Mouse (Mus musculus) MEL (cell line): Measurements from ENCODE around the gene Ccdc182.

Source experiments
- CTCF ChIP-seq, 3 experiments: IDR thresholded peaks in 2 of 3; conservative IDR thresholded peaks in 1 of 3; 2 replicates each; pipeline ENCODE4 v1.5.1; 2011 to 2012; ENCODE audit warnings: low read length in 3 of 3, low read depth in 2 of 3, mild to moderate bottlenecking in 2 of 3, improper control_type of control experiment in 1 of 3, inconsistent platforms in 1 of 3, mixed read lengths in 1 of 3, moderate library complexity in 1 of 3; ENCODE audit not compliant: control insufficient read depth in 1 of 3, insufficient read depth in 1 of 3, poor library complexity in 1 of 3, severe bottlenecking in 1 of 3
- E2F4 ChIP-seq: IDR thresholded peaks from 2 replicates; pipeline ENCODE4 v1.6.1; 2011; ENCODE audit warnings: low read depth, low read length, improper control_type of control experiment, borderline replicate concordance
- ETS1 ChIP-seq: IDR thresholded peaks from 2 replicates; pipeline ENCODE4 v1.6.1; 2012; ENCODE audit warnings: low read depth, mild to moderate bottlenecking, inconsistent platforms, low read length, improper control_type of control experiment, moderate library complexity
- MXI1 ChIP-seq: IDR thresholded peaks from 2 replicates; pipeline ENCODE4 v1.6.1; 2011; ENCODE audit warnings: mild to moderate bottlenecking, low read depth, low read length, improper control_type of control experiment
- POLR2A ChIP-seq, 2 experiments: IDR thresholded peaks; 2 replicates each; pipeline ENCODE4 v1.6.1; 2011 to 2012; ENCODE audit warnings: low read length in 2 of 2, mild to moderate bottlenecking in 2 of 2, control low read depth in 1 of 2, improper control_type of control experiment in 1 of 2, low read depth in 1 of 2, moderate library complexity in 1 of 2; ENCODE audit not compliant: control insufficient read depth in 1 of 2, insufficient read depth in 1 of 2, poor library complexity in 1 of 2
- RCOR1 ChIP-seq: IDR thresholded peaks from 2 replicates; pipeline ENCODE4 v1.6.1; 2012; ENCODE audit warnings: low read depth, mild to moderate bottlenecking, inconsistent platforms, low read length, improper control_type of control experiment
- TAL1 ChIP-seq: IDR thresholded peaks from 2 replicates; pipeline ENCODE4 v1.6.1; 2012; ENCODE audit warnings: mild to moderate bottlenecking, inconsistent platforms, low read length, moderate library complexity, mixed read lengths

DNA sequence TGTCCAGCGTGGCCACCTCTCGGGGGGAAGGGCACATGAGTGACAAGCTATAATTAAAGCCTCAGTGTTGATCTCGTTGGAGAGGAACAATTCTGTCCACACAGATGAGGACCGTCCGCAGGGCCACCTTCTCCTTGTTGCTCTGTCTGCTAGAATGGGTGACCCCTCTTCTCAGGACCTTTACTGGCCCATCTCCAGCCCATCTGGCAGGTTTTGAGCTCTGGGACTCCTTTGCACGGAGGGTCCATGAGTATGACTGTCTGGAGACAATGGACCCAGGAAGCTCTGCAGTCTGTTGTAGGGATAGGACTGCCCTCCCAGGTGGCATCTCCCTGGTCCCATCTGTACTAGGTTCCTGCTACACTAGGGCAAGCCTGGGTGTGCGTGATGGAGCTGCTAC lies 17.7 kb downstream of the Ccdc182 start:
- no peak for TF ChIP-seq ETS1
- TF ChIP-seq CTCF (IDR thresholded peaks at IDR 0.05 in 2 of 3, conservative IDR thresholded peaks at IDR 0.05 in 1 of 3; ENCODE audit: control insufficient read depth in 1 of 3, insufficient read depth in 1 of 3, low read depth in 2 of 3, low read length in 3 of 3, poor library complexity in 1 of 3, severe bottlenecking in 1 of 3), result no peak
- no peak for TF ChIP-seq RCOR1
- TF ChIP-seq TAL1, result no peak
- TF ChIP-seq POLR2A (IDR thresholded peaks at IDR 0.05; ENCODE audit: control insufficient read depth in 1 of 2, insufficient read depth in 1 of 2, low read depth in 1 of 2, low read length in 2 of 2, poor library complexity in 1 of 2), result no peak
- no peak for TF ChIP-seq E2F4
- no peak for TF ChIP-seq MXI1
